Mouse (Mus musculus) heart, adult 2 months (tissue): ENCODE measurements around the gene Ankar.

Source experiments
- CTCF ChIP-seq: fragments of 200-600 bp; IDR thresholded peaks from 2 replicates; pipeline ENCODE4 v1.8.1; 2022; ENCODE audit warnings: antibody characterized with exemption, mild to moderate bottlenecking, moderate library complexity
- POLR2A ChIP-seq: fragments of 200-500 bp; IDR thresholded peaks from 2 replicates; pipeline ENCODE4 v1.6.1; 2011; ENCODE audit warnings: mild to moderate bottlenecking, low read depth, low read length, control low read depth; ENCODE audit not compliant: insufficient read depth

- TF ChIP-seq CTCF (no peak), POLR2A (no peak)
These were observed 104.7 kb downstream of the Ankar start for GRCm38 (mm10) chr1:72595686-72596085.
